Mouse (Mus musculus): ENCODE measurements at regions not wholly inside any gene's neighbourhood (a gene's known extent, or its start where the extent isn't known, plus 50 kb on each side); places are given as distances from the start of the nearest gene placed in this dataset.

DNA sequence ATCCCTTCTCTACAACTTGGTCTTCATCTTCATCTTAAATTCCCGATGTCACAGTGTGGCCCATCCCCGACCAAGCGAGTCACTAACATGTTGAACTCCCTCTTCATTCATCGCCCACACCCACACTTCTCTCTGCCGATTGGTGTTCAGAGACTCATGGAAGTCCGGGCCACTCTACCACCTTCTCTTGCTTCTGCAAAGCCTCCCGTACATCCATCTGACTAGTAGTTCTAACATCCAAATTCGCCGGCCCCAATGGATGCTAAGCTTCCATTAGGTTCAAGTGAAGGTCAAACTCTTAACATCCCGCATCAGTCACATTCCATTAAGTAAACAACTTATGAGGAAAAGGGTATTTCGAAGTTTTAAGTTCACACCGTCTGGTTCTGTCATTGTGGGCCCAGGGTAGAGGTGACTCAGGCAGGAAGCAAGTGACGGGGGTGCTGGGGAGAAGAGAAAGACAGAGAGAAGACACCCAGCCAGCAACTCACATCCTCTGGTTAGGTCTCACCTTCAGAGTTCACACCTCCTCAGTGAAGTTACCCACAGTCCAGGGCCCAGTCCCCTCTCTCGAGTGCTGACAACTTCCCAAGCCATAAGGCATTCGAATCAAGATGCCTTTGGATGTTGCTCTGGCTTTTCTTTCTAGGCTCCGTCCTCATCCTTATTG is 61.0 kb upstream of the Ubash3b start:
- CTCF ChIA-PET: no interaction called here

DNA sequence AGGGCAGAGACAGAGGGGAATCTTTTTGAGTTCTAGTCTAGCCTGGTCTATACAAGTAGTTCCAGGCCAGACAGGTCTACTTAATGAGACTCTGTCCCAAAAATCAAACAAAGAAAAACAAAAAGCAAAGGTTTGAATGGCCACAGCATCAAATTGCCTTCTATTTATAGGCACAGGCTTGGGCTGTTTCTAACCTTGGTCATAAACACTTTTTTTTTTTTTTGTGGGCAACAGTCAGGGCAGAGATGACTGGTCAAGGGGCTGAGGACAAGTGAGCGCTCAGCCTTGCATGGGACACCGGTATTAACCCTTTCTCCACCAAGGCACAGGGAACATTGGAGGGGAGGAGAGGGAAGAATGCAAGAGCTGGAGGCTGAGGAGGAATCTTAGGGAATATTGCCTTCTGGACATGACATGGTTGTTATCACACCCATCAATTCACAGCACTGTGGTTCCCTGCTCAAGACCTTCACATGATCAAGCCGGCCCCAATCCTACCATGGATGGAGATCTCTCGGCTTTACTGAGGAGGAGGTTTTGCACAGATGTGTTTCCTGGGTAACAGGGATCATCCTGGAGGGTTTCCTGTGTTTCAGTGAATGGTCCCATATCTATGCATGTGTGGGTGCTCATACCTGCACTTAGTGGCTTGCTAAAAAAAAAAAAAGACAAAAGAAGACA is 59.8 kb upstream of the Ubash3b start:
- CTCF ChIA-PET: interaction anchor here (0.7 kb wide), 1 partner anchor 12 kb away, joined by 4 read pairs; no protein-coding TSS in a partner anchor

GRCm38 (mm10) chr9:41220105-41220669 is 58.7 kb upstream of the Ubash3b start:
- CTCF ChIA-PET: no interaction called here

GRCm38 (mm10) chr9:41218702-41219101 is 57.2 kb upstream of the Ubash3b start:
- CTCF ChIA-PET: no interaction called here

DNA sequence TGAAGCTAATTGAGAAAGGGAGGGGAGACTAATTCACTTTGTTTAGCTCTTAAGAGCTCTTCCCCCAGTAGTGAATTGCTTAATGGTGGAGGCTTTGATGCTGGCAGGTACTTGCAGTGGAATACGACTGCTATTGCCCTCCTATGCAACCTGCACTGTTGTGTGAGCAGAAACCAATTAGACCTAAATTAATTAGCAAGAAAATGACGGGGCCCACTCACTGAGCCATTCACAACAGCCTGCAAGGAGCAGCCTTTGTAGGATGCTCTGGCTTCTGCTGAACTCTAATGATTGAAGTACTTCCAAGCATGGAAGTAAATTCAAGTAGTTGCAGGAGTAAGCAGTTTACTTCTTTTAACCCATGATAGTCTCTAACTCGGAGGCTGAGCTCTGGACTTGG is 54.8 kb upstream of the Ubash3b start:
- CTCF ChIA-PET: no interaction called here

DNA sequence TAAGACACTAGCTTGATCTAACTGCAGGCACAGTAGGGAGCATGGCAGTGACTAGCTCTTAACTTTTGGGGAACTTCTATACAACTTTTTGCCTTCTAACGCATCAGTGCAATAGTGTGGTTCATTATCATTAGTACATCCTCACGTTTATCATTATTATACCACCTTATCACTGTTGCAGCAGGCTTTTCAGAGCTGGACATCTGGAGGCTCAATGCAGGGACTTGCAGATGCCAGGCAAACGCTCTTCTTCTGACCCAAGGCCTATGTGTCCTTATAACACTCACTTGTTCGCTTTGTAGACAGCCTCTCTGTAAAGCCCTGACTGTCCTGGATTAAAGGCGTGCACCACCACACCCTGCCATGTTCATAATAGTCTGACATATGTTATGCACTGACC is 53.5 kb upstream of the Ubash3b start:
- CTCF ChIA-PET: no interaction called here

- CTCF ChIA-PET: interaction anchor here (0.6 to 0.7 kb wide), 2 partner anchors 15 to 172 kb away, joined by 3 to 11 read pairs; no protein-coding TSS in a partner anchor
Measured at GRCm38 (mm10) chr9:41212943-41213529, 51.5 kb upstream of the Ubash3b start.

DNA sequence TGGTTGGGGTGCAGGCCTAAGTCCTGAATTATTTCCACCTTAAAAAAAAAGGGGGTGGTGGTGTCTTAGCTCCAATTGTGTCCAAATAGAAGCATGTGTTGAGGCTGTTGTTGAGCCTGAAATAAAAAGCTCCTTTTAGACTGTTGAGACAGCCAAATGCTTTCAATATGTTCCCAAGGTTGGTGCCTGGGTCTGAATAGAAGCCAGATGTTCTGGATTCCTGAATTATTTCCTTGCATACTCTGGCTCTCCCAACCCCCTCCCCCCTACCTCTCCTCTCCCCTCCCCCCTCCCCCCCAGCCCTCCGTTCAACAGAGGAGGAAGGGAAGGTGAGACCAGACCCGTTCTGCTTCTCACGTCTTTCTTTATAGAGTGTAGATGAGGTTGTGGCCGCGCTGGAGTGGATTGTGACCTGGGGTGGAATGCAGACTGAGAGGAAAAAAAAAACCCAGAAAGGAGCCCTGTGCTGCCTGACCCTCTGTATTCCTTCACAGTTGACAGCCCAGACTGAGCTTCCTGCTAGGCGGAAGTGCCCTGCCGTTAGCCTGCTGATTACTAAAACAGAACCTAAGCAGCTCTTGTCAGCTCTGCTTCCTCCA is 50.9 kb upstream of the Ubash3b start:
- CTCF ChIA-PET: interaction anchor here (0.6 kb wide), 1 partner anchor 265 kb away, joined by 4 read pairs; no protein-coding TSS in a partner anchor

DNA sequence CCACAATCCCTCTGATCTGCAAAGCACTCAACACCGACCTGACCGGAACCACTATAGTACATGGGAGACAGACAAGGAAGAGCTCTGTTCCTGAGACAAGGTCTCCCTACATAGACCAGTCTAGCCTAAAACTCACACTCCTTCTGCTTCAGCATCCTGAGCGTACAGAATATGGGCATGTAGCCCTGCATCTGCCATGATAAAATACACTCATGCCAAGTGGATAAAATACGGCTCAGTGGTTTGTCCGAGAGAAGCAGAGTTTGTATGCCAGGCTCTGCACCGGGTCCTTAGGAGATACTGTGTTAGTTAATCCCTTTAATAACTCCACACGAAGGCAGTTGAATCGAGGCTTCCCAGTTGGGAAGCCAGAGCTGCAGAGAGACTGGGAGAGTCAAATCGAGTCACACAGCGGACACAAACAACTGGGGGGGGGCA is 50.4 kb upstream of the Ubash3b start:
- CTCF ChIA-PET: interaction anchor here (0.6 to 0.7 kb wide), 2 partner anchors 158 to 265 kb away, joined by 3 to 4 read pairs; no protein-coding TSS in a partner anchor

All from spleen, embryonic (tissue).